Mouse (Mus musculus) embryonic facial prominence, embryonic 12.5 days (tissue): ENCODE measurements around the gene Gm2a. TPM values are rescaled to one million over a fixed set of nuclear protein-coding genes. Genes with fewer than 3 reads are reported as not detected.

ENCODE experiments used
- ATAC-seq: fragments of 200-750 bp; cut with Nextera tagmentation; 2 replicates; pipeline ENCODE4 v1.8.0; 2017; ENCODE audit not compliant: insufficient number of reproducible peaks, insufficient read depth, low FRiP score, low TSS enrichment
- H3K27ac ChIP-seq: fragments of 300-500 bp; sonication (generic); 2 replicates; pipeline ENCODE4 v1.5.1; 2016; ENCODE audit warnings: mild to moderate bottlenecking
- H3K27me3 ChIP-seq: fragments of 300-500 bp; sonication (generic); 2 replicates; pipeline ENCODE4 v1.6.1; 2016; ENCODE audit warnings: mild to moderate bottlenecking, moderate library complexity
- H3K36me3 ChIP-seq: fragments of 300-500 bp; sonication (generic); 2 replicates; pipeline ENCODE4 v1.6.1; 2016; ENCODE audit warnings: mild to moderate bottlenecking
- H3K4me1 ChIP-seq: fragments of 300-500 bp; sonication (generic); 2 replicates; pipeline ENCODE4 v1.6.1; 2016
- H3K4me2 ChIP-seq: fragments of 300-500 bp; sonication (generic); replicated peaks from 2 replicates; pipeline ENCODE4 v1.6.1; 2016; ENCODE audit warnings: mild to moderate bottlenecking, moderate library complexity
- H3K4me3 ChIP-seq: fragments of 300-500 bp; sonication (generic); 2 replicates; pipeline ENCODE4 v1.5.1; 2016; ENCODE audit warnings: mild to moderate bottlenecking
- H3K9ac ChIP-seq: fragments of 300-500 bp; sonication (generic); 2 replicates; pipeline ENCODE4 v1.6.1; 2016; ENCODE audit warnings: mild to moderate bottlenecking, moderate library complexity
- H3K9me3 ChIP-seq: fragments of 300-500 bp; sonication (generic); 2 replicates; pipeline ENCODE4 v1.6.1; 2016; ENCODE audit warnings: mild to moderate bottlenecking, moderate library complexity
- WGBS: fragments of 180-500 bp; shearing (Covaris S2); methylation state at CpG from one replicate; pipeline ENCODE4 v1.1.7; 2016; 5-methylcytosine and 5-hydroxymethylcytosine counted together
- polyA plus RNA-seq: library from polyadenylated mRNA; unstranded; fragments of >200 nt; fragmentation: Nextera tagmentation; extraction: Ambion mirVana; gene quantifications from 2 replicates; pipeline ENCODE4 v1.2.1, GENCODE M21; 2016

Gene Gm2a
- polyA plus RNA-seq, 1 experiment from 2014 or later, result 13.0 TPM

- H3K27ac ChIP-seq, result no peak overlapping the region
- H3K9ac ChIP-seq, result no peak overlapping the region
- no peaks in the 10 kb centered on the region for H3K9me3 ChIP-seq
- H3K4me1 ChIP-seq, result no peaks in the 10 kb centered on the region
- no peak overlapping the region for H3K4me2 ChIP-seq
- 83% methylated on average over 5 of the region's 5 CpGs for WGBS
- no peak overlapping the region for H3K4me3 ChIP-seq
- H3K27me3 ChIP-seq, result no peaks in the 10 kb centered on the region
- H3K36me3 ChIP-seq, result no peaks in the 10 kb centered on the region
- ATAC-seq, result no peak
These were observed 37.0 kb downstream of the Gm2a start for GRCm38 (mm10) chr11:55134871-55135270.

GRCm38 (mm10) chr11:55136770-55137547 is 39.0 kb downstream of the Gm2a start:
- no peaks in the 10 kb centered on the region for H3K27me3 ChIP-seq
- ATAC-seq, result no peak
- no peaks in the 10 kb centered on the region for H3K9me3 ChIP-seq
- no peak overlapping the region for H3K9ac ChIP-seq
- H3K27ac ChIP-seq, result no peak overlapping the region
- no peaks in the 10 kb centered on the region for H3K4me1 ChIP-seq
- H3K36me3 ChIP-seq, result no peaks in the 10 kb centered on the region
- WGBS, result 62% methylated on average over 15 of the region's 15 CpGs
- H3K4me2 ChIP-seq, result no peak overlapping the region
- no peak overlapping the region for H3K4me3 ChIP-seq

GRCm38 (mm10) chr11:55137646-55138045 is 39.7 kb downstream of the Gm2a start:
- Histone ChIP-seq H3K4me1 (no peaks in the 10 kb centered on the region), H3K4me2 (no peak overlapping the region), H3K36me3 (no peaks in the 10 kb centered on the region), H3K27ac (no peak overlapping the region), H3K27me3 (no peaks in the 10 kb centered on the region), H3K9ac (no peak overlapping the region), H3K9me3 (no peaks in the 10 kb centered on the region), H3K4me3 (no peak overlapping the region)
- ATAC-seq, result no peak

GRCm38 (mm10) chr11:55141502-55141901 is 43.6 kb downstream of the Gm2a start:
- no peaks in the 10 kb centered on the region for H3K36me3 ChIP-seq

GRCm38 (mm10) chr11:55144011-55144410 is 46.1 kb downstream of the Gm2a start:
- no peaks in the 10 kb centered on the region for H3K9me3 ChIP-seq
- H3K4me3 ChIP-seq, result no peak overlapping the region
- no peak overlapping the region for H3K4me2 ChIP-seq
- WGBS, result 83% methylated on average over 5 of the region's 5 CpGs
- no peaks in the 10 kb centered on the region for H3K27me3 ChIP-seq
- ATAC-seq, result no peak
- H3K4me1 ChIP-seq, result no peaks in the 10 kb centered on the region
- H3K27ac ChIP-seq, result no peak overlapping the region
- no peak overlapping the region for H3K9ac ChIP-seq
- H3K36me3 ChIP-seq, result no peaks in the 10 kb centered on the region

More at GRCm38 (mm10) chr11:55141502-55141901, 43.6 kb downstream of the Gm2a start:
- no peak overlapping the region for H3K4me3 ChIP-seq
- H3K4me2 ChIP-seq, result no peak overlapping the region
- no peak for ATAC-seq
- no peak overlapping the region for H3K9ac ChIP-seq
- H3K4me1 ChIP-seq, result no peaks in the 10 kb centered on the region
- no peaks in the 10 kb centered on the region for H3K9me3 ChIP-seq
- no peaks in the 10 kb centered on the region for H3K27me3 ChIP-seq
- WGBS, result 85% methylated on average over 4 of the region's 4 CpGs
- no peak overlapping the region for H3K27ac ChIP-seq

- no peak overlapping the region for H3K27ac ChIP-seq
- WGBS, result 78% methylated on average over 1 of the region's 1 CpGs
- H3K36me3 ChIP-seq, result no peaks in the 10 kb centered on the region
- no peak overlapping the region for H3K9ac ChIP-seq
- no peak for ATAC-seq
- no peaks in the 10 kb centered on the region for H3K9me3 ChIP-seq
- no peaks in the 10 kb centered on the region for H3K27me3 ChIP-seq
- no peaks in the 10 kb centered on the region for H3K4me1 ChIP-seq
- H3K4me2 ChIP-seq, result no peak overlapping the region
- H3K4me3 ChIP-seq, result no peak overlapping the region
These were observed 48.9 kb downstream of the Gm2a start for GRCm38 (mm10) chr11:55146855-55147254.

- Histone ChIP-seq H3K4me3 (no peak overlapping the region), H3K27me3 (no peaks in the 10 kb centered on the region), H3K4me2 (no peak overlapping the region), H3K27ac (no peak overlapping the region), H3K4me1 (no peaks in the 10 kb centered on the region), H3K9ac (no peak overlapping the region), H3K36me3 (no peaks in the 10 kb centered on the region), H3K9me3 (no peaks in the 10 kb centered on the region)
- no peak for ATAC-seq
- 72% methylated on average over 6 of the region's 6 CpGs for WGBS
These were observed 49.5 kb downstream of the Gm2a start for GRCm38 (mm10) chr11:55147423-55147822.

- Histone ChIP-seq H3K4me1 (no peaks in the 10 kb centered on the region), H3K27me3 (no peaks in the 10 kb centered on the region), H3K9me3 (no peaks in the 10 kb centered on the region), H3K4me3 (no peak overlapping the region), H3K4me2 (no peak overlapping the region), H3K9ac (no peak overlapping the region), H3K27ac (no peak overlapping the region), H3K36me3 (no peaks in the 10 kb centered on the region)
- ATAC-seq, result no peak
- WGBS, result 77% methylated on average over 4 of the region's 4 CpGs
These were observed 50.5 kb downstream of the Gm2a start for GRCm38 (mm10) chr11:55148461-55148860.

GRCm38 (mm10) chr11:55151608-55152007 is 53.7 kb downstream of the Gm2a start, which contains the start of gene Slc36a3:
TSS of gene Slc36a3 (minus strand) at chr11:55151708.
- Histone ChIP-seq H3K36me3 (no peaks in the 10 kb centered on the region), H3K27ac (no peak within 1 kb of the TSS), H3K9me3 (no peaks in the 10 kb centered on the region), H3K4me3 (no peak within 1 kb of the TSS), H3K4me1 (no peaks in the 10 kb centered on the region), H3K27me3 (no peaks in the 10 kb centered on the region), H3K4me2 (no peak within 1 kb of the TSS), H3K9ac (no peak within 1 kb of the TSS)
- ATAC-seq, result no peak
- WGBS, result 77% methylated on average over 3 of the region's 3 CpGs

- WGBS, result 58% methylated on average over 3 of the region's 3 CpGs
- no peak overlapping the region for H3K4me2 ChIP-seq
These were observed 56.6 kb downstream of the Gm2a start for GRCm38 (mm10) chr11:55154398-55155069.

GRCm38 (mm10) chr11:55155070-55155421 is 57.1 kb downstream of the Gm2a start:
- H3K36me3 ChIP-seq, result no peaks in the 10 kb centered on the region
- no peaks in the 10 kb centered on the region for H3K4me1 ChIP-seq
- no peak overlapping the region for H3K4me3 ChIP-seq
- no peaks in the 10 kb centered on the region for H3K27me3 ChIP-seq
- no peak overlapping the region for H3K9ac ChIP-seq
- no peaks in the 10 kb centered on the region for H3K9me3 ChIP-seq
- 72% methylated on average over 6 of the region's 6 CpGs for WGBS
- H3K27ac ChIP-seq, result no peak overlapping the region
- no peak overlapping the region for H3K4me2 ChIP-seq
- no peak for ATAC-seq

More at GRCm38 (mm10) chr11:55154398-55155069, 56.6 kb downstream of the Gm2a start:
- no peak for ATAC-seq
- Histone ChIP-seq H3K27ac (no peak overlapping the region), H3K4me3 (no peak overlapping the region), H3K4me1 (no peaks in the 10 kb centered on the region), H3K27me3 (no peaks in the 10 kb centered on the region), H3K36me3 (no peaks in the 10 kb centered on the region), H3K9me3 (no peaks in the 10 kb centered on the region), H3K9ac (no peak overlapping the region)

- H3K4me1 ChIP-seq, result no peaks in the 10 kb centered on the region
- H3K4me3 ChIP-seq, result no peak overlapping the region
- H3K9me3 ChIP-seq, result no peaks in the 10 kb centered on the region
- WGBS, result 53% methylated on average over 13 of the region's 13 CpGs
- no peak overlapping the region for H3K9ac ChIP-seq
- ATAC-seq, result no peak
- H3K4me2 ChIP-seq, result no peak overlapping the region
- H3K27me3 ChIP-seq, result no peaks in the 10 kb centered on the region
- no peak overlapping the region for H3K27ac ChIP-seq
- no peaks in the 10 kb centered on the region for H3K36me3 ChIP-seq
These were observed 61.0 kb downstream of the Gm2a start for GRCm38 (mm10) chr11:55158785-55159359.
